Mouse (Mus musculus) layer of hippocampus, postnatal 36 days (tissue): Measurements from ENCODE around the gene Ttc6. TPM values are rescaled to one million over a fixed set of nuclear protein-coding genes. Genes with fewer than 3 reads are reported as not detected.

Experiments used
- DNase-seq, 2 experiments: peaks; one replicate each; pipeline ENCODE4 v3.0.0; 2022
- total RNA-seq, 2 experiments: library from RNA; stranded (reverse); gene quantifications; 2 replicates each; pipeline ENCODE4 v1.2.3; 2021

The Ttc6 gene
- total RNA-seq, 2 experiments from 2014 or later = 0.13 to 0.30 TPM

DNA sequence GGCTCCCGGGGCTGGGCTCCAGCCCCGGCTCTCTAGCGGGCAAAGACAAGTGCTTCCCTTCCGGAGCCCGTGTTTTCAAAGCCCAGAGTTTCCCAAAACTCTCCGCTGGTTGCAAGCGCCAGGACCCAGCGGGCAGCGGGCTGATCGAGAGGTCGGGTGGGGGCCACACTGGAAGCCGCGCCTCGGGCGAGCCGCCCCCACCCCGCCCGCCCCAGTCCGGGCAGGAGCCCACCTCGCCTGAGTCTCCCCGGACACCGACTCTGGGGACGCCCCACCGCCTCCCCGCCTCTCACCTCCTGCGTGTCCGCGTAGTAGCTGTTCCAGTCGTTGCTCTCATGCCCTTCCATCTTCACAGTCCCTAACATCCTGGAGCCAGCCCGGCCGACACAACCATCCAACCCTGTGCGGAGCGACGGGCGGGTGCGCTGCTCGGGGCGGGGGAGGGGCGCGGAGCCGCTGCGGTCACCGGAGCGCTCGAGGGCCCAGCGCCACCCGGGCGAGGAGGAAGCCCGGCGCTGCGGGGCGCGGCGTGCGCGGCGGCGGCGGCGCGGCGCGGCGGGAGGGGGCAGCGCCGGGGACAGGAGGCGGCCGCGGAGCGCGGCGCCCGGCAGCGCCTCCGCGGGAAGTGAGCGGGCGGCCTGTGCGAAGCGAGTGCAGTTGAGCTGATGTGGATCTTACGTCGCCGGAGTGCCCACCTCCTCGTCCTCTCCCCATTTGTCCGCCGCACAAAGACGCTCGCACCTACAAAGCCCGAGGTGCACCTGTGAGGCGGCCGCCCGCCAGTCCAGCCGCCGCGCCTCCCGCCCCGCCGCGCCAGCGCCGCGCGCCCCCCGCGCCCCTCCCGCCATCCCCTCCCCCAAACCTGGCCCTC lies 18.3 kb upstream of the Ttc6 start:
- no peak for DNase-seq

DNA sequence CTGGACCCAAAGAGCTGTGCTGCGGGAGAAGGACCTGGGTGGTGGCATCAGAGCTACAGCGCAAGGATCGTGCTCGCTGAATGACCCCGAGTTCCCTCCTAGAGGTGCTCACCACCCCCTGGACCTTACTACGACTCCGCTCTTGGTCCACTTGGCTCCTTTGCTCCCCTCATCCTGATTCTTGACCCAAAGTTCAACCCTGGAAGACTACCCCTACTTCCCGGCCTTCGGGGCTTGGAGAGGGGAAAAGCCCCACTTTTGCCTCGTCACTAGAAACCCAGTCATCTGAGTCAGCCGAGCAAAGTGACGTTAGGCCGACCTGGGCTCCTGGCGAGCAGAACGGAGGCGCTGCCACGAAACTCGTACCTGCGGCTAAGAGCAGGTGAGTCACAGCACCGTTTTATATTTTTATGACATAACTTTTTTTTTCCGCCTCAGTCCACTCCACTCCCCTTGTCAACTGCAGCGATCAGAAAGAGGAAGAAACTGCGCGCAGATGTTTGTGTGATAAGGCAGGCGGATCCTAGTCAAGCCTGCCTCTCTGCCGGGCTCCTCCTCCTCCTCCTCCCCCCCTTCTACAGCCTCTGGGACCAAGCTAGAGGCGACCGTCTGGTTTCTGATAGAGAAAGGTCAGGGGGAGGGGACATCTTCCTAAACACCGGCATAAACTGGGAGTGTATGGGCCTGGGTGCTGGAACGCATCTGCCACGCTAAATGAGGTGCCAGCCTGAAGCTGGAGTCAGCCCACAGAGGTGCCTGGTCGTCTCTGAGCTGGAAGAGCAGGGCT lies 17.3 kb upstream of the Ttc6 start, which contains the start of gene Foxa1:
Gene Foxa1 (minus strand): TSS at position 502 of the 787 bp plus-strand sequence.
- DNase-seq = no peak

DNA sequence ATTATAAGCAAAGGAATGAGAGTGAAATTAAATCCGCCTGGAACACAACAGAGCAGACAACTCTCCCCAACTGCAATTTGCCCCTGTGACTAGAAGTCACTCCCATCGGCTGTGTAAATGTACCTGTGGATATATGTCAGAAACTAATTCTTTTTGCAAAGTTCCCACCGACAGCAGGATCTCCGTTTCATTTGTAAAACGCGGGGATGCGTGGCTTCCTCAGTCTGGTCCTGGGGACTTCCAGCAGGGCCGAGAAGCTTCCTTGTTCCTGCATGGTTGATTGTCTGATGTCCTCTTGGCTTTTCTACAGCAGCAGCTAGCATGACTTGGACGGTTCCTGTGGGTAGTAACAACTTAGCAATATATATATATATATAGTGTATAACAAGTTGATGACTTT lies 16.0 kb upstream of the Ttc6 start:
- no peak for DNase-seq

DNA sequence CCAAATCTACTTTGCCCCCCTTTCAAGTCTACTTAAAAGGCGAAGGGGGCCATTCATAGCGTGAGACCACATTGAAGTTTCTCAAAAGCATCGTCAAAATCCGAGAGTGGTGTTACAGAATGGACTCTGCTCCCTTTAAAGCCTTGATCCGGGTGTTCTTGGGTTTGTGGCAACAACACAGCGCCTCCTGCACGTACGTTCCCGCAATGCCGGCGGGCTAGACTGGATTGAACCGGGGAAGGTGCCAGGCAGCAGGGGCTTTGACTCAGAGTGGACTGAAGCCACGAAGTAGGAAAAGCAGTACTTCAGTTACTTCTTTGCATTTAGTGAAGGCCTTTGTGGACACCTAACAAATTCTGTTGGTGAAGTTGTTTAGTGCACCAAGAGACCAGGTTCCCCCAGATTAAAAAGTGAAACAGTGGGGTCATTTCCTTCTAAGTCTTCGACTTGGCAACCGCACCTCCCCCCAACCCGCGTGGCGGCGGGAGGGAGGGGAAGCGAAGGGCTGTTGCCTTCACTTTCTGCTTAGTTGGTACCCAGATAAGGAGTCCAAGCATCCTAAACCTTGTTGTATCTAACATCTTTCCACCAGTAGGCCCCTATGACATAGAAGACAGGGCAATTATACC lies 15.4 kb upstream of the Ttc6 start:
- DNase-seq = no peak

DNA sequence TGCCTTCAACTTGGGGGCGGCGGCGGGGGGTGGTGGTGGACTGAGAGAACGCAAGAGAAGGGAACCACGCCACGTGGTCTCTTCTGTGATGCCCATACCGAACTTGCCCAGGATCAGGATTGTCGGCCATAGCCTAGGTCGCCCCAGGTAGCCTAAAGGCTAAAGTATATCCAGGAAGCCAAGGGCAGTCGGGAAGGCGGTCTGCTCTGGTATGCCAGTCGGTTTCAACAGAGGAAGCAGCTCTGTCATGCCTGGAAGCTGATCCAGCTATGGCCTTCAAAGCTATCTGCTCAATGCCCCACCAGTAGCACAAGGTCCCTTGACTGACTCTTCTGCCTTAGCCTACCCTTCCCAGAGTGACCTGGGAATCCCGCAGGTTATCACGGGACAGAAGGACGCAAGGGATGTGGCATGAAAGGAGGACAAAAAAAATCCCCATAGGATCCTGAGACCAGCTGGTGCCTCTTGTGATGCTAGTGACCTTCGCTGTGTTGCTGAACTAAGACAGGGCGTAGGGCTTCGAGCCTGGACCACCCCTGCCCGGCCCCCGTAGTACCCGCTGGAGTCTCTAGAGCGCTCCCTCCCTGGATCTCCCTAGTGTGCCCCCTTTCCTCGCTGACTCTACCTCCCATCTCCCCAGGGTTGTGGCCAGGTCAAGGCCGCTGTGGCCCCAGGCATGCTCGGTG lies 14.8 kb upstream of the Ttc6 start:
- DNase-seq = no peak

DNA sequence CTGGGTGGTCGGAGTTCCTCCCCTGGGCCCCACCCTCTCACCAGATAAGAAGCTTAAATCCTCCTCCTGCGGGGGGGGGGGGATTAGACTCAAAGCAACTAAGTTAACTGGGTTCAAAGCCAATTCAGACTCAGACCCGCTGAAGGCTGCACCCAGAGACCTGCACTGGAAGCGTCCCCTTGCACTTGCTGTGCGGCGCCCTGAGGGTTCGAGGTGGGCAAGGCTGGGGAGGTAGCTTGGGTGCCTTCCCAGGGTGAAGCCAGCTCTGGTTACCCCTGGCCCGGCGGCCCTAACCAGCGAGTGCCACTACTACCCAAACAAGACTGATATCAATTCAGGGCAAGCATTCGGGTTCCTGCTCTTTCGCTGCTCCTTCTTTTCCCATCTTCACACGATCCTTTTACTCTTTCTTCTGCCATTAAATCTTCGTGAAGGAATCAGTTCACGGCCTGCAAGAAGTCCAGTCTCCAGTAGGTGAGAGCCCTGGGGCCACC lies 14.2 kb upstream of the Ttc6 start:
- DNase-seq = no peak

DNA sequence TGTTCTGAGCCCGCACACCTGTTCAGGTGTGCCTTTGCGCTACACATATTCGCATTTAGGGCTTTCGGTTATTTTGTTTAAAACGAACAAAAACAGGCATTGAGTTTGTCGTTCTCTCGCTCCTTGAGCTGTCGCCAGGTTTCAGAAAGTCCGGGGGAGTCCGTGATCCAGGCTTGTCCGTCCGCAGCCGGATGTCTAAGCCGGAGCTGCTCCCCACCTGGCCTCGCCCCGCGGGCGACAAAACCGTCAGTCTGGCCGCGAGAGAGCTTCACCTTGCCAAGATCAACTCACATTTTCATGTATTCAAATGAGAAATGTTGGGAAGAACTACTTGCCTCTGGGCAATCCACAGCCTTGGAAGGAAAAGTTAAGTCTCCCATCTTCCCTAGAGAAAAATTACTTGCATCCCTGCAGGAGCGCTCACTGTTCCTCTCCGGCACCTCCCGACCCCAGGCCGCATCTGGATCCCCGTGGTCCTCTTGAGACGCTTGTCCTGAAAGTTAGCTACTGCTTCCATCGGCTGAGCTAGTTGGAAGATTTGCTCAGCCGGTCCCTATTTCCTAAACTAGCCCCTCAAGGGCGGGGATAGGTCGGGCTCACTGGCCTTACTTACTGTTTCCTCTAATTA lies 13.6 kb upstream of the Ttc6 start:
- no peak for DNase-seq

DNA sequence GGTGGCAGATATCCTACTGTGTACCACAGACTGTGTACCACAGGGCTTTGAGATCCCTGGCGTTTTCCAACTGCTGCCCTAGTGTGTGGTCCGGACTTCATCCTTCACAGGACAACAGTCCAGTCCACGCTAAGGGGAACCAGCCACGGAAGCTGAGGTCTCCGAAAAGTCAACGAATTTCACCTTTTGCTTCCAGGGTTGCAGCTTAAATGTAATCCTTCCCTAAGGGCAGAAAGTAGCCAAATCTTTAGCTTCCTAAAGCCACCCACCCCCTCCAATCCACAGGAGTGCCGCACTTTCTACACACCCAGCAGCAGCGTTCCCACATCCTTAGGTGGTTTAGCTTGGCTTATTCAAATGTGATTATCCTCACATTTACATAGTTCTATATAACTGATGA lies 13.0 kb upstream of the Ttc6 start:
- no peak for DNase-seq

DNA sequence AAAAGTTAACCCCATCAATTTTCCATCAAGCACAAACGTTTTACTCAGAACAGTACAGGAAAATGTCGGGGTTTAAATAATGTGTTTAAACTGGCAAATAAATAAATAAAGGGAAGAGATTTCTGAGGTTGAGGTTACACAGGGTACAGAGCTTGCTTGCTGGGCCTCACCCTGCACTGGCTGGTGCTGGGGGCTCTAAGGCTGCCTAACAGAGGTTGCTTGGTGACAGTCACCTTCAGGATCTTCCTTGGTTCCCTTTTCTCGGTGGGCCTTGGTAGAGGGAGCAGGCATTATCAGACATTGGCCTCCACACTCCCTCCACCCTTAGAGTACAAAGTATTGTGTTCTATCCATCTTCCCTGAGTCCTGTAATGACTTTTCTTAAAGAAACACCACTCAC lies 11.6 kb upstream of the Ttc6 start:
- no peak for DNase-seq

DNA sequence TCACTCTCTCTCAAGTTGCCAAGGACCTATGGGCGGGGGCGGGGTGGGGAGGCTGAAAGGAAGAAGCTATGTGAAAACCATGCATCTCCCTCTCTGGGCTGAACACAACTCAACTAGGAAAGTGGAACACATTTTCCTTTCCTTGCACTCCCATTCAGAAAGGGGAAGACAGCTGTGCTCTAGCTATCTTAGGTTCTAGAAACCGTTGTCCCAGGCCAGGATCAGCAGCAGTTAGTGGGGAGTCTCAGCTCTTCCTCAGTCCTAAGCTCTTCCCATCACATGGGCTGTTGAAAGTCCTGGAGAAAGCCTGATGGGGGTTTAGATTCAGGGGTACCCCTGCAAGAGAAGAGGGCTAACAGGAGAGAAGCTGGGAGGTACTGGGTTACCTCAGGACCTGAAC lies 9.8 kb upstream of the Ttc6 start:
- DNase-seq = no peak

DNA sequence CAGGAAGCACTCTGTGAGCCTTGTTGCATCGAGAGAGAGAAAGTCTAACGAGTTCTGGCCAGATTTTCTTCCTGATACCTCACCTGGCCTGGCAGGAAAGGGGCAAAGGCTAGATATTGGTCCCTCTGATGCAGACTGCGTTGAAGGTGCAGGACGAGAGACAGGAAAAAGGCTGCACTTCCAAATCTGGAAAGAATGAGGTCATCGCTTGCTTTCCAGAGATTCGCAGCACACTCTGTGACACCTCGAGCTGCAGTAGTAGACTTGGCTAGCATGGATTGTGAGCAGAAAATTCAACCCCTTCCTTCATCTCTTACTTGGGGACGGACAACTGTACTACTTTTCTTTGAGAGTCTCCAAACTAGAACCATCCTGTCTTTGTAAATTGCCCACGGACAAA lies 7.9 kb downstream of the Ttc6 start:
- DNase-seq = no peak

DNA sequence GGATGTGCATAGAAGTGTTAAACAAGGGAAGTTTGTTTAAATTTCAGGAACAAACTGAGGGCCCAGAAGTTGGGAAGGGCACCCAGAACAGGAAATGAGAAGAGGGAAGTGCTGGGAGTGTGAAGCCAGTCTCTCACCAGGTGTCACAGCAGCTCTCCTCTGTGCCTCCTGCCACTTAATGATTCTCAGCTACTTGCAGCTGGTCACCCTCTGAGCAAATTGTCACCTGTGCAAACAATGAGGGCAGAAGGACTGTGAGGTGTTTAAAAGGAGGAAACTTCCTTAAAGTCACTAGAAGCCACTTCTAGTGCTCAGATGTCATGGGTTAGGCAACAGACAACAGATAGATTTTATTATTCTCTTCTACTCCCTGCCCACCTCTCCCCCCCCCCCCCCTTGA lies 8.5 kb downstream of the Ttc6 start:
- no peak for DNase-seq

DNA sequence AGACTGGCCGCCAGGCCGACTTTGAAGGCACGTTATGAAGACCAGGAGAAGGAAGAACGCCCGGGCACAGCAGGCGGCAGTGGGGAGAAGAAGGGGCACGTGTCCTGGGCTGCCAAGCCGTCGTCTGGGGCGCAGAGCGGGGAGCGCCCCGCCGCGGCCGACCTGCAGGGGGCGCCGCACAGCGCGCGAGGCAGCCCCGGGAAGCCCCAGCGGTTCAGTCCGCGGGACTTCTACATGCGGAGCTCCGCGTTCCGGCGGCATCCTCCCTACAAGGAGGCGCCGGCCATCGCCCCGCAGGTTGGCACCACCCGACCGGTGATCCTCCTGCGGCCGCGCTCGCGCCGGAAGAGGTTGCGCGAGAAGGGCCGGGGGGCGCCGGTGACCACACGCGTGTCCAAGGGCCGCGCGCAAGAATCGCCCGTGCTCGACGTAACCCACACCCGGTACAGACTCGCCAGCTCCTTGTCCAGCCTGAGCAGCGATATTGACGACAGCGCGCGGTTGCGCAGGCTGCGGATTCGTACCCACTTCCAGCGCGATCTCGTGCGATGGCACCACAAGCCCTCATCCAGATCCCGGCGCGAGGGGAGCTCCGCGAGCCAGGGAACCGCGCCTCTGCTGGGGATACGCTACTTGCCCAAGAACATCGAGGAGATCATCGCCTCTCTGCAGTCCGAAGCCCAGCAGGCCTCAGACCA lies 12.2 kb downstream of the Ttc6 start:
- peak; percentile 14 to 19 for DNase-seq

DNA sequence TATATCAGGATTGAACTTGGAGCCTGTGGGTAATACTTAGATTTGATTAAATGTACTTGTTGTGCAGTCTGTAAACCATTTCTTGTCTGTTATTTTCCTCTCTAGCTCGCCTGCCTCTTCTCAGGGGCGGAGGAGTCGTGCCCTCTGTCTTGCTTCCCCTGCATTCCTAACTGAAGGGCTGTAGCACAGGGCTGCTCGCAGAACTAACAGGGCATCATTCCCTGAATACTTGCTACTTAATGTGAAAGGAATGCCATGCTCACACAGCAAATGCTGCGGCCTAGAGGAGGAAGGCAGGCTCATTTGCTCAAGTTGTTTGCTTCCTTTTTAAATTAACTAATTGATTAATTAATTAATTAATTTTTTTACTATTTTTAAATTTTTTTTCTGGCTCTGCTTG lies 43.7 kb downstream of the Ttc6 start:
- DNase-seq = no peak

DNA sequence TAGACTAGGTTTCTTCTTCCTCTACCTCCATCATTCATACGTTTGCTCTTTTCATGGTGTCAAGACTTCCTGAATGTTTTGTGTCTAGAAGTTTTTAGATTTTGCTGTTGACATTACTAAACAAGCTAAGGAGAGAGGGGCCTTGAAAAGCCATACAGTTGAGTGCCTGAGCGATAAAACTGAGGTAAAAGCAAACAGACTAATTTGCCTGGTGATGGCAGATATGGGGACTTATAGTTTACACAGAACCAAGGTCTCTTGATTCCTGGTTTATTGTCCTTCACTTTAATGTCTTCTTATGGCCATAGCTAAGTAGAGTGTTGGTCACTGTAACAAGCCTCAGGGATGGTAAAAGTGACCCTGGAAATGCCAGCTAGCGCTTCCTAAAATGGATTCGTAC lies 51.2 kb downstream of the Ttc6 start:
- DNase-seq = no peak

DNA sequence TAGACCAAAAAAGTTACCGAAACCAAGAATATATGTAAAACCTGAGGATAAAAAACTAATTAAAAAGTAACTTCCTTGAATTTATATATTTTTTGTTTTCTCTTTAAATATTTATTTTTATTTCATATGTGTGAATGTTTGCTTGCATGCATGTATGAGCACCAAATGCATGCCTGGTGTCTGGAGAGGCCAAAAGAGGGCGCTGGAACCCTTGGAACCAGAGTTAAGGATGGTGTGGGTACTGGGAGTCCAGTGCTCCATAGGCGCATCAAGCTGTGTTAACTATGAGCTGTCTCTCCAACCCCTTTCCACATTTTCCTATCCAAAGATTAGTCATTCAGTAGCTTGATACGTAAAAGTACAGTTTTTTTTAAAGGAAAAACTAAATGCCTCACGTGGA lies 58.1 kb downstream of the Ttc6 start:
- no peak for DNase-seq

DNA sequence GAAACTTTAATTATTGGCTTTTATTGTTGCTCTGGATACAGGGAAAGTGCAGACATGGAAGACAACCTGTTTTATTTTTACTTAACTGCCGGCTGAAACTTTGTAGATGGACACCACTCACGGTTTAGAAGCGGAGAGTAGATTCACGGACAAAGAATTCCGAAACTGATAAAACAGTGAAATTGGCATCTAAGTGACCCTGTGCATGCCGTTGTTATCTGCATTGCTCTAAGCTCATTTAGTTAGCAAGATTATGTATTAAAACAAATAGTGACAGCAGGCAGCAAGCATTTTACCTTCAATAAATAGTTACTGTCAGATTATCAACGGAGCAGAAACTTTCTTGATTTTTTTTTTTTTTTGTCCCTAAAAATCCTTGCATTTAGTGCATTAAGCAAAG lies 59.4 kb downstream of the Ttc6 start:
- DNase-seq = no peak

DNA sequence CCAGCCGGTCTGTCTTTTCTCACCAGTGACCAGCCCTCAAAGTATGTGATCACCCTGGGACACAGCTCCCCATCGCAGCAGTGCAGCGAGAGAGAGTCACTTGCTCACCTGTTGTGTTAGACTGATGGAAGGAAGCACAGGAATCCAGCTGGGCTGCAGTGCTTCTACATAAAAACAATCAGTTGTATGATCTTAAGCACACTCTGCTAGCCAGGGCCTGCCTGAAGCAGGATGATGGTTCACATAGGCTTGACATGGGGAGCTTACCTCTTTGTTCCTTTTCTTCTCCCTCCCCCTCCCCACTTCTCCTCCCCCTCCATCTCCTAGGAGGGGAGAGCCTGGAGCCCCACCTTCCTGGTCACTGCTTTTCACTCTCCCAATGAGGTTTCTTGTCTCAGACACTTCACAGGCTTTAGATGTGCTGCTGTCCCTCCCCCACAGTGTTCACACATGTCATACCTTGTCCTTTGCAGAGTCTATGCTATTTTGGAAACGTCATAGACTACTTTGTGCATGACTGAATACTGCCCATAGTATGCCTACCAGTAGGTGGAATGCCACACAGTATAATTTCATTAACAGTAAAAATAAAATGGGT lies 60.2 kb downstream of the Ttc6 start:
- no peak for DNase-seq

DNA sequence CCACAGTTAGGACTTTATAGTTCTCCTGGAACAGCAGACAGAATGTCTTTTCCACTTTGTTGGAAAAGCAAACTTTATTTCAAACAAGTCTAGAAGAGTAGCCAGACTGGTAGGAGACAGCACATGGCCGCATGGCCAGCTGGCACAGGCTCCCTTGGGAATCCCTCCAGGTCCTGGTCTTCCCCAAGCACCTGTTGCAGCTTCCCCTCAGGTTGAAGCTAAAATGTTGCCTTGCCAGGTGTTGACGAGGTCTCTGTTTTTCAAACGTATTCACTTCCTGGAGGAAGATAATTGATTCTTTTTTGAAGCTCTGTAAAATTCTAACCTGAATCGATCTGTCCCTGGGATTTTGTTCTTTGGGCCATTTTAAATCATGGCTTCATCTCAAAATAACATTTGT lies 86.1 kb downstream of the Ttc6 start:
- DNase-seq = no peak

DNA sequence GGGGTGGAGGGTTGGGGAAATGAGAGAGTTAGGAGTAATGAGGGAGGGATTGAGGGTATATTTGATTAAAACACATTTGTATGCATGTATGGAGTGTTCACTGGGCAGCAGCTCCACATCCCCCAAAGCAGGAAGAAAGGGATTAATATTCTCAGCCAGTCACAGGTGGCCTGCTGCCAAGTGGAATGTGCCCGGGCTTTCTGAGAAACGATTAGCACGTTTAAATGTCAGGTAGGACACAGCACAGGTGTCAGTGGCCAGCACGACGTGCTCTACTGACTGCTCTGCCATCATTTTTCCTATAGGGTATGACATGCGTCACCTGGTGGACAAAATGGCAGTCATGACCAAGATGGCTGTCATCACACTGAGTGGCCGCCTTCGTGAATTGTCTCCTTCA lies 86.8 kb downstream of the Ttc6 start:
- DNase-seq = no peak
